Mouse (Mus musculus) heart, adult 2 months (tissue): ENCODE measurements around the gene Ltf. TPM values are rescaled to one million over a fixed set of nuclear protein-coding genes. Genes with fewer than 3 reads are reported as not detected.
A peak's percentile ranks its signal among the peaks of the same experiment; 100 is the strongest.

ENCODE experiments used
- DNase-seq, 2 experiments: peaks; one replicate each; pipeline ENCODE4 v3.0.0; 2021
- H3K27ac ChIP-seq: fragments of 200-600 bp; 2 replicates; pipeline ENCODE4 v1.8.1; 2022
- H3K27me3 ChIP-seq: fragments of 200-500 bp; 2 replicates; pipeline ENCODE4 v1.6.1; 2012; ENCODE audit warnings: mild to moderate bottlenecking, low read length, inconsistent platforms, mixed read lengths; ENCODE audit not compliant: control insufficient read depth, insufficient read depth
- H3K36me3 ChIP-seq: fragments of 200-500 bp; 2 replicates; pipeline ENCODE4 v1.6.1; 2012; ENCODE audit warnings: low read length, inconsistent platforms; ENCODE audit not compliant: control insufficient read depth, insufficient read depth
- H3K4me1 ChIP-seq: fragments of 200-500 bp; 2 replicates; pipeline ENCODE4 v1.6.1; 2011; ENCODE audit warnings: low read length; ENCODE audit not compliant: control insufficient read depth, insufficient read depth
- H3K4me3 ChIP-seq: fragments of 200-600 bp; 2 replicates; pipeline ENCODE4 v1.8.1; 2022
- H3K79me2 ChIP-seq: fragments of 200-500 bp; replicated peaks from 2 replicates; pipeline ENCODE4 v1.6.1; 2012; ENCODE audit warnings: mild to moderate bottlenecking, inconsistent platforms, low read length, moderate library complexity, mixed read lengths; ENCODE audit not compliant: control insufficient read depth, insufficient read depth
- H3K9ac ChIP-seq: fragments of 200-500 bp; 2 replicates; pipeline ENCODE4 v1.6.1; 2012; ENCODE audit warnings: low read depth, mild to moderate bottlenecking, control low read depth, inconsistent platforms, low read length, mixed read lengths
- CTCF ChIP-seq: fragments of 200-600 bp; IDR thresholded peaks from 2 replicates; pipeline ENCODE4 v1.8.1; 2022; ENCODE audit warnings: antibody characterized with exemption, mild to moderate bottlenecking, moderate library complexity
- EP300 ChIP-seq: fragments of 200-500 bp; IDR thresholded peaks from 2 replicates; pipeline ENCODE4 v1.6.1; 2011; ENCODE audit warnings: low read depth, low read length, control low read depth; ENCODE audit not compliant: insufficient read depth
- POLR2A ChIP-seq: fragments of 200-500 bp; IDR thresholded peaks from 2 replicates; pipeline ENCODE4 v1.6.1; 2011; ENCODE audit warnings: mild to moderate bottlenecking, low read depth, low read length, control low read depth; ENCODE audit not compliant: insufficient read depth
- WGBS: fragments of 180-500 bp; shearing (Covaris S2); methylation state at CpG from one replicate; pipeline ENCODE4 v1.1.7; 2018; 5-methylcytosine and 5-hydroxymethylcytosine counted together
- intact Hi-C: fragments of 180-260 bp; cut with DNase I; formaldehyde crosslinking; loops from one replicate; pipeline ENCODE4 v1.15.1; 2025
- polyA plus RNA-seq: library from polyadenylated mRNA; depleted of rRNA; stranded (reverse); fragments of >200 nt; gene quantifications from 2 replicates; pipeline ENCODE4 v1.2.3, GENCODE M21; 2012
- total RNA-seq, 2 experiments: library from RNA; stranded (reverse); gene quantifications; 2 replicates each; pipeline ENCODE4 v1.2.3; 2021

The Ltf gene
- total and polyA plus RNA-seq, 3 experiments, result 20.1 TPM; not detected in 2

DNA sequence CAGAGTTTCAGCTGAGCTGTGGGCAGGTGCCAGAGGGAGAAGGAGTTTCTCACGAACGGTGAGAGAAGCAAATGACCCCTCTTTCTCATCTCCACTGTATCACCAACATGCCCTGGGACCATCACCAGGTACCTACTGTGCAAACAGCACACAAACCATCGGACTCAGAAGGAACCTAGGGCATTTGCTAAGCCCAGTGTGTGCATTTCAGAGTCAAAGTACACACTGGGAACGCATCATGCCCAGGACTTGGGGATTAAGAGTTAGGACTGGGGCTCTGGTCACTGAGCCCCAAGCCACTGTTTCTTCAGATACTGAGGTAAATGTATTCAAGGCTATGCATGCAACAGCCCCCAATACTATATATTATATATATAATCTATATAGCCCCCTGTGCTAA lies 31.7 kb upstream of the Ltf start:
- Histone ChIP-seq H3K36me3 (no peaks in the 10 kb centered on the region), H3K27me3 (no peaks in the 10 kb centered on the region), H3K4me3 (no peak overlapping the region), H3K27ac (no peak overlapping the region), H3K79me2 (no peaks in the 10 kb centered on the region), H3K4me1 (peaks cover 2% of the 10 kb centered on the region; the same call in 1 of the 2 replicates), H3K9ac (no peak overlapping the region)
- TF ChIP-seq POLR2A (no peak), CTCF (no peak), EP300 (no peak)
- no peak for DNase-seq
- intact Hi-C loops, result no loop called here
- WGBS, result 79% methylated on average over 4 of the region's 4 CpGs

- TF ChIP-seq CTCF, result no peak
- no peak overlapping the region for H3K4me3 ChIP-seq
- no peak overlapping the region for H3K9ac ChIP-seq
- H3K4me1 ChIP-seq, result peaks cover 2% of the 10 kb centered on the region; the same call in 1 of the 2 replicates
- intact Hi-C loops, result no loop called here
- no peaks in the 10 kb centered on the region for H3K27me3 ChIP-seq
- no peak overlapping the region for H3K27ac ChIP-seq
- no peak for DNase-seq
- no peaks in the 10 kb centered on the region for H3K36me3 ChIP-seq
- WGBS, result 83% methylated on average over 3 of the region's 3 CpGs
- no peaks in the 10 kb centered on the region for H3K79me2 ChIP-seq
Measured at GRCm38 (mm10) chr9:110988078-110988477, 31.0 kb upstream of the Ltf start.

DNA sequence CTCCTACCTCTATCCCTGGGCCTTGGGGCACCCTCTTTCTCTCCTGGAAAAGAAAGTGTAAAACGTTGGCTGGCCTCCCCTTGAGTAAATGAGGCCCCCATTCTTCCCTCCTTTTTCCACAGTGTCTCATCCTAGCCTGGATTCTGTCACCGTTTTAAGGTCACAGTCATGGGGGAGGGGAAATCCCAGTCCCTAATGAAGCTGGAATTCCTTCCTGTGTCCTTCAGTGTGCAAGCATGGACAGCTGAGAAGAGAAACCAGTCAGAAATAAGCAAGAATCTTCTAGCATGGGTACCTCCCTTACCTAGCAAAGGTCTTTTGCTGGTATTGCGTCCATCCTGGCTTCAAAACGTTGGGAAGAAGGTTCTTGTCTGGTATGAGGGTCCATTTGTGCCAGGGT lies 29.9 kb upstream of the Ltf start:
- WGBS, result 50% methylated on average over 4 of the region's 4 CpGs
- Histone ChIP-seq H3K27me3 (no peaks in the 10 kb centered on the region), H3K36me3 (no peaks in the 10 kb centered on the region), H3K4me3 (peak overlapping the region; percentile 57), H3K79me2 (no peaks in the 10 kb centered on the region), H3K9ac (peak overlapping the region; percentile 35; the same call in 1 of the 2 replicates), H3K4me1 (peaks cover 2% of the 10 kb centered on the region; the same call in 1 of the 2 replicates), H3K27ac (peak overlapping the region; percentile 92)
- TF ChIP-seq EP300 (no peak), CTCF (no peak), POLR2A (no peak)
- intact Hi-C loops, result no loop called here
- DNase-seq, result no peak

GRCm38 (mm10) chr9:110989543-110989942 lies 29.5 kb upstream of the Ltf start:
- TF ChIP-seq CTCF (no peak), POLR2A (no peak), EP300 (no peak)
- Histone ChIP-seq H3K36me3 (no peaks in the 10 kb centered on the region), H3K4me1 (peaks cover 3% of the 10 kb centered on the region), H3K79me2 (no peaks in the 10 kb centered on the region), H3K9ac (peak overlapping the region; percentile 37), H3K27ac (peak overlapping the region; percentile 92), H3K27me3 (no peaks in the 10 kb centered on the region), H3K4me3 (peak overlapping the region; percentile 57)
- 82% methylated on average over 2 of the region's 2 CpGs for WGBS
- intact Hi-C loops, result no loop called here
- no peak for DNase-seq

- intact Hi-C loops, result loop anchor here (2.0 kb wide), 1 partner anchor 109 kb away; the partner anchor contains the start of gene Tmie
- WGBS, result 31% methylated on average over 6 of the region's 6 CpGs
- H3K9ac ChIP-seq, result peak within 1 kb of the TSS; percentile 37
- H3K4me1 ChIP-seq, result peaks cover 5% of the 10 kb centered on the region
- peak within 1 kb of the TSS; percentile 92 for H3K27ac ChIP-seq
- TF ChIP-seq EP300 (peak; percentile 65; the same call in 1 of the 2 replicates), CTCF (no peak), POLR2A (peak; percentile 76; the same call in 1 of the 2 replicates)
- H3K79me2 ChIP-seq, result no peaks in the 10 kb centered on the region
- H3K27me3 ChIP-seq, result no peaks in the 10 kb centered on the region
- peak; percentile 59 to 73 for DNase-seq
- no peaks in the 10 kb centered on the region for H3K36me3 ChIP-seq
- H3K4me3 ChIP-seq, result peak within 1 kb of the TSS; percentile 57
Measured at GRCm38 (mm10) chr9:110990204-110990603, 28.9 kb upstream of the Ltf start, which contains the start of gene Rtp3. TSS of gene Rtp3 (minus strand) at chr9:110990583.

GRCm38 (mm10) chr9:110993281-110993709 lies 25.8 kb upstream of the Ltf start:
- intact Hi-C loops, result no loop called here
- no peak for DNase-seq
- Histone ChIP-seq H3K36me3 (no peaks in the 10 kb centered on the region), H3K27ac (no peak overlapping the region; the same call in 1 of the 2 replicates), H3K4me1 (peaks cover 6% of the 10 kb centered on the region), H3K79me2 (no peaks in the 10 kb centered on the region), H3K9ac (no peak overlapping the region), H3K4me3 (no peak overlapping the region), H3K27me3 (no peaks in the 10 kb centered on the region)
- no peak for TF ChIP-seq CTCF
- TF ChIP-seq EP300, result no peak
- no peak for TF ChIP-seq POLR2A
- 27% methylated on average over 3 of the region's 3 CpGs for WGBS
